Mouse (Mus musculus) bone marrow, adult 2 months (tissue): ENCODE results near the gene Ctxn1.

Experiments used
- CTCF ChIP-seq: fragments of 200-500 bp; IDR thresholded peaks from 2 replicates; pipeline ENCODE4 v1.5.1; 2011; ENCODE audit warnings: low read length, control low read depth; ENCODE audit not compliant: control insufficient read depth, insufficient read depth
- POLR2A ChIP-seq: fragments of 200-500 bp; IDR thresholded peaks from 2 replicates; pipeline ENCODE4 v1.6.1; 2011; ENCODE audit warnings: low read depth, mild to moderate bottlenecking, control low read depth, low read length, borderline replicate concordance; ENCODE audit not compliant: control insufficient read depth

DNA sequence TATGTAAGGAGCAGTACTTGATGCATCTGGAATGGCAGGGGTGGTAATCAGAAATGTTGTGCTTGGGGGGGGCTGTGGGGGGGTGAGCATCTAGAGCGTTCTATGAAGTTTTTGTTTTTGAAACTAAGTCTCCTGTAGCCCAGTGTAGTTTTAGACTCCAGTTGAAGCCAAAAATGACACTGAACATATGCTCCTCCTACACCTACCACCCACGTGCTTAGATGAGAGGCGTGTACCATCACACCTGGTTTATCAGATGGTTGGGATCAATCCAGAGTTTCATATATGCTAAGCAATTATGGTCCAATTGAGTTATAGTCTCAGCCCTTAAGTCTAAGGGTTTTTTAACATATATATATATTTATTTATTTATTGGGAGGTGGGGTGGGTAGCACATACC is 39.5 kb downstream of the Ctxn1 start:
- TF ChIP-seq CTCF (no peak), POLR2A (no peak)
